Mouse (Mus musculus) embryonic fibroblast, embryonic 13.5 days (primary cell): ENCODE results near the gene Son.

ENCODE experiments used
- CTCF ChIP-seq: IDR thresholded peaks from 2 replicates; pipeline ENCODE4 v1.5.1; 2011; ENCODE audit warnings: mild to moderate bottlenecking, control low read depth, low read length, moderate library complexity, borderline replicate concordance; ENCODE audit not compliant: insufficient read depth
- POLR2A ChIP-seq: IDR thresholded peaks from 2 replicates; pipeline ENCODE4 v1.6.1; 2011; ENCODE audit warnings: low read depth, mild to moderate bottlenecking, control low read depth, low read length, moderate library complexity

DNA sequence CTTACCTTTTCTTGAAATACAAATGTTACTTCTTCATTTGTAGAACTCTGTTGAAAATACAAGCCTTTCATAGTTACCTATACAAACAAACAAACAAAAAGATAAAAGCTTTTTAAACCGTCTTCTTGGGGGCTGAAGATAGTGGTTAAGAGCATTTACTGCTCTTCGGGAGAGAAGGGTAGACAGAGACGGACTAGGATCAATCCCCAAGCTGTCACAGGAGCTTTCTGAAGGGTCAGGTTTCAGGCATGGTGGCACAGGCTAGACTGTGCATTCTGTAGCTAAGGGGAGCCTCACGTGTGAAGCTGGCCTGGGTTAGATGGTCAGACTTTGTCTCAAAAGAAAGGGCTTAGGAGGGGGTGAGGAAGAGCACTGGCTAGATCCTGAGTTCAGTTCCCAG lies 70.1 kb downstream of the Son start:
- TF ChIP-seq CTCF (no peak), POLR2A (no peak)
